Mouse (Mus musculus): ENCODE measurements around the gene Zfp941. TPM values are rescaled to one million over a fixed set of nuclear protein-coding genes. Genes with fewer than 3 reads are reported as not detected.

Zfp941 gene
- polyA plus RNA-seq, 2 experiments = 0.10 to 0.25 TPM

DNA sequence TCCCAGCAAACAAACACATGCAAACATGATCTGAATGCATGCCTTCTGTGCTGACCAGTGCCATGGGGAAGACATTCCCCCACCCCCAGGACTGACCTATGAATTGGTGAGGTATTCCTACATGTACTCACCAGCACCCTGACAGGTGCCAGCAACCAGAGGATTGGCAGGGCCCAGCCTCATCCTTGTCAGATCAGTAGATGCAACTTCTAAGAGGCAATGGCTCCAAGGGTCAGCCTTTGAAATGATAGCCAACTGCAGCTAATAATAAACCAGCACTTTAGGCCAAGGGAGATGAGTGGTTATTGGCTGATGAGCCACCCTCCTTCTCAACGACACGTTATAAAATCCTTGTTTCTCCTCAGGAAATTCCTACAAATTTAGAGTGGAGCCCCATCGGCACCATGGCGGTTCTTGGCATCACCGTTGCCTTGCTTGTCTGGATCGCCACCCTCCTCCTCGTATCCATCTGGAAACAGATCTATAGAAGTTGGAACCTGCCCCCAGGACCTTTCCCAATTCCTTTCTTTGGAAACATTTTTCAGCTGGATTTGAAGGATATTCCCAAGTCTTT lies 58.4 kb downstream of the Zfp941 start, which contains the start of gene Cyp2e1:
Gene Cyp2e1, plus strand, starts transcription at position 293 of the 574 bp plus-strand sequence.
- DNase-seq (ENCODE audit: low read depth in 3 of 3, low spot score in 3 of 3) (no peak), ATAC-seq (ENCODE audit: insufficient read depth) (no peak)
- H3K4me3 ChIP-seq (ENCODE audit: insufficient read depth in 1 of 2, low read depth in 2 of 2, low read length in 2 of 2) = no peak within 1 kb of the TSS
- H3K4me1 ChIP-seq (replicated peaks; ENCODE audit: control insufficient read depth in 2 of 2, insufficient read depth in 2 of 2, low read length in 1 of 2) = no peaks in the 10 kb centered on the region
- WGBS (ENCODE audit: insufficient replicate concordance) = 63% methylated on average over 7 of the region's 7 CpGs
- no peak within 1 kb of the TSS for H3K27ac ChIP-seq
- no peaks in the 10 kb centered on the region for H3K9me3 ChIP-seq (ENCODE audit: control insufficient read depth, low read length)
- TF ChIP-seq EP300 (IDR thresholded peaks at IDR 0.05; ENCODE audit: low read depth) (no peak), CTCF (IDR thresholded peaks at IDR 0.05; ENCODE audit: low read depth) (no peak)
- H3K9ac ChIP-seq (replicated peaks) = no peak within 1 kb of the TSS
- no peak within 1 kb of the TSS for H3K4me2 ChIP-seq (ENCODE audit: low read depth)
- no peaks in the 10 kb centered on the region for H3K27me3 ChIP-seq (ENCODE audit: control insufficient read depth, insufficient read depth, low read length)
- H3K36me3 ChIP-seq (replicated peaks; ENCODE audit: control insufficient read depth, insufficient read depth, low read depth) = no peaks in the 10 kb centered on the region

DNA sequence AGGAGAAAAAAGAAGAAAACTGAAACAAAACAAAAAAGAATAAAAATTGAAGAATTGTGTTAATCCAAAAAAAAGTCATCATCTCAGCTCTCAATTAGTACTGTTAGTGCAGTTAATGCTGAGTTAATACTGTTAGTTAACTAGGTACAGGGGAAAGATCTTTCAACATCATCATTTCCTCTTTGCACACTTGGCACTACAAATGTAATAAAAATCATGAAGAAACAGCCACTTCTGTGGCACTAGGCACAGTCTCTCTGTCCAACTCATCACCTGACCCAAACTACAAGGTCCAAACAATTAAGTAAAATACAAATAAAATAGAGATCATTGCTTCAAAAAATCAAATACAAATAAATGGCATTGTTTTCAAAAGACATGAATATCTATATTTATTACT lies 61.3 kb downstream of the Zfp941 start:
- no peaks in the 10 kb centered on the region for H3K9me3 ChIP-seq (ENCODE audit: control insufficient read depth, low read length)
- no peak overlapping the region for H3K4me2 ChIP-seq (ENCODE audit: low read depth)
- H3K4me1 ChIP-seq (replicated peaks; ENCODE audit: control insufficient read depth in 2 of 2, insufficient read depth in 2 of 2, low read length in 1 of 2) = peaks cover 0 to 3% of the 10 kb centered on the region in 2 experiments; a peak in 2 of 4 replicates
- H3K27ac ChIP-seq = no peak overlapping the region
- DNase-seq (ENCODE audit: low read depth in 3 of 3, low spot score in 3 of 3) (no peak), ATAC-seq (ENCODE audit: insufficient read depth) (no peak)
- no peak overlapping the region for H3K9ac ChIP-seq (replicated peaks)
- TF ChIP-seq CTCF (IDR thresholded peaks at IDR 0.05; ENCODE audit: low read depth) = no peak
- H3K4me3 ChIP-seq (ENCODE audit: insufficient read depth in 1 of 2, low read depth in 2 of 2, low read length in 2 of 2) = no peak overlapping the region
- no peaks in the 10 kb centered on the region for H3K36me3 ChIP-seq (replicated peaks; ENCODE audit: control insufficient read depth, insufficient read depth, low read depth)
- H3K27me3 ChIP-seq (ENCODE audit: control insufficient read depth, insufficient read depth, low read length) = no peaks in the 10 kb centered on the region

Other genes starting within 250 kb of the Zfp941 start
- not detected in 2 replicates for gene Olfr46, start 220.9 kb downstream of the Zfp941 start, polyA plus RNA-seq (2012; rRNA removed)
- not detected in 2 replicates for gene Olfr46, start 220.9 kb downstream of the Zfp941 start, polyA plus RNA-seq (2014; fragmentation: Nextera tagmentation; extraction: Ambion mirVana)
- not detected in 2 replicates for gene Olfr61, start 193.2 kb downstream of the Zfp941 start, polyA plus RNA-seq (2012; rRNA removed)
- gene Olfr61, start 193.2 kb downstream of the Zfp941 start, polyA plus RNA-seq (2014; fragmentation: Nextera tagmentation; extraction: Ambion mirVana) = not detected in 2 replicates
- not detected in 2 replicates for gene Olfr53, start 175.7 kb downstream of the Zfp941 start, polyA plus RNA-seq (2012; rRNA removed)
- gene Olfr53, start 175.7 kb downstream of the Zfp941 start, polyA plus RNA-seq (2014; fragmentation: Nextera tagmentation; extraction: Ambion mirVana) = not detected in 2 replicates
- gene Olfr539, start 162.2 kb downstream of the Zfp941 start, polyA plus RNA-seq (2012; rRNA removed) = not detected in 2 replicates
- not detected in 2 replicates for gene Olfr539, start 162.2 kb downstream of the Zfp941 start, polyA plus RNA-seq (2014; fragmentation: Nextera tagmentation; extraction: Ambion mirVana)
- not detected in 2 replicates for gene Olfr45, start 140.2 kb downstream of the Zfp941 start, polyA plus RNA-seq (2012; rRNA removed)
- gene Olfr45, start 140.2 kb downstream of the Zfp941 start, polyA plus RNA-seq (2014; fragmentation: Nextera tagmentation; extraction: Ambion mirVana) = not detected in 2 replicates
- gene Olfr541, start 124.9 kb downstream of the Zfp941 start, polyA plus RNA-seq (2012; rRNA removed) = not detected in 2 replicates
- gene Olfr541, start 124.9 kb downstream of the Zfp941 start, polyA plus RNA-seq (2014; fragmentation: Nextera tagmentation; extraction: Ambion mirVana) = not detected in 2 replicates
- gene Cyp2e1, start 58.4 kb downstream of the Zfp941 start, polyA plus RNA-seq (2012; rRNA removed) = 0.07 and 0.14 TPM in 2 replicates
- gene Cyp2e1, start 58.4 kb downstream of the Zfp941 start, polyA plus RNA-seq (2014; fragmentation: Nextera tagmentation; extraction: Ambion mirVana) = 0.17 and 0.18 TPM in 2 replicates
- gene Syce1, start 34.3 kb downstream of the Zfp941 start, polyA plus RNA-seq (2012; rRNA removed) = 0.08 and 0.09 TPM in 2 replicates
- not detected in 2 replicates for gene Syce1, start 34.3 kb downstream of the Zfp941 start, polyA plus RNA-seq (2014; fragmentation: Nextera tagmentation; extraction: Ambion mirVana)
- 8.3 and 9.1 TPM in 2 replicates for gene Urah, start 12.8 kb upstream of the Zfp941 start, polyA plus RNA-seq (2012; rRNA removed)
- gene Urah, start 12.8 kb upstream of the Zfp941 start, polyA plus RNA-seq (2014; fragmentation: Nextera tagmentation; extraction: Ambion mirVana) = 19.3 and 22.8 TPM in 2 replicates
- not detected in 2 replicates for gene Scgb1c1, start 23.4 kb upstream of the Zfp941 start, polyA plus RNA-seq (2012; rRNA removed)
- gene Scgb1c1, start 23.4 kb upstream of the Zfp941 start, polyA plus RNA-seq (2014; fragmentation: Nextera tagmentation; extraction: Ambion mirVana) = not detected in 2 replicates
- gene Odf3, start 25.6 kb upstream of the Zfp941 start, polyA plus RNA-seq (2012; rRNA removed) = not detected in 2 replicates
- not detected in 2 replicates for gene Odf3, start 25.6 kb upstream of the Zfp941 start, polyA plus RNA-seq (2014; fragmentation: Nextera tagmentation; extraction: Ambion mirVana)
- gene Gm45785, start 34.2 kb upstream of the Zfp941 start, polyA plus RNA-seq (2012; rRNA removed) = not detected in 2 replicates
- gene Gm45785, start 34.2 kb upstream of the Zfp941 start, polyA plus RNA-seq (2014; fragmentation: Nextera tagmentation; extraction: Ambion mirVana) = not detected in 2 replicates
- 14.4 and 17.9 TPM in 2 replicates for gene Ric8a, start 34.8 kb upstream of the Zfp941 start, polyA plus RNA-seq (2012; rRNA removed)
- gene Ric8a, start 34.8 kb upstream of the Zfp941 start, polyA plus RNA-seq (2014; fragmentation: Nextera tagmentation; extraction: Ambion mirVana) = 19.1 and 19.7 TPM in 2 replicates
- gene Bet1l, start 35.4 kb upstream of the Zfp941 start, polyA plus RNA-seq (2012; rRNA removed) = 8.3 and 11.6 TPM in 2 replicates
- 20.6 and 21.1 TPM in 2 replicates for gene Bet1l, start 35.4 kb upstream of the Zfp941 start, polyA plus RNA-seq (2014; fragmentation: Nextera tagmentation; extraction: Ambion mirVana)
- 39.8 and 50.8 TPM in 2 replicates for gene Psmd13, start 59.8 kb upstream of the Zfp941 start, polyA plus RNA-seq (2012; rRNA removed)
- gene Psmd13, start 59.8 kb upstream of the Zfp941 start, polyA plus RNA-seq (2014; fragmentation: Nextera tagmentation; extraction: Ambion mirVana) = 90.5 and 92.6 TPM in 2 replicates
- gene Sirt3, start 60.1 kb upstream of the Zfp941 start, polyA plus RNA-seq (2012; rRNA removed) = 13.7 and 14.0 TPM in 2 replicates
- gene Sirt3, start 60.1 kb upstream of the Zfp941 start, polyA plus RNA-seq (2014; fragmentation: Nextera tagmentation; extraction: Ambion mirVana) = 14.4 and 14.7 TPM in 2 replicates
- not detected in 2 replicates for gene Cox8b, start 78.3 kb upstream of the Zfp941 start, polyA plus RNA-seq (2012; rRNA removed)
- not detected in 2 replicates for gene Cox8b, start 78.3 kb upstream of the Zfp941 start, polyA plus RNA-seq (2014; fragmentation: Nextera tagmentation; extraction: Ambion mirVana)
- 6.3 and 6.5 TPM in 2 replicates for gene Nlrp6, start 98.7 kb upstream of the Zfp941 start, polyA plus RNA-seq (2012; rRNA removed)
- gene Nlrp6, start 98.7 kb upstream of the Zfp941 start, polyA plus RNA-seq (2014; fragmentation: Nextera tagmentation; extraction: Ambion mirVana) = 2.6 and 3.2 TPM in 2 replicates
- 7.2 TPM in 2 replicates for gene Pgghg, start 119.2 kb upstream of the Zfp941 start, polyA plus RNA-seq (2012; rRNA removed)
- 4.5 and 4.9 TPM in 2 replicates for gene Pgghg, start 119.2 kb upstream of the Zfp941 start, polyA plus RNA-seq (2014; fragmentation: Nextera tagmentation; extraction: Ambion mirVana)
- 0.17 and 0.33 TPM in 2 replicates for gene Ifitm5, start 128.1 kb upstream of the Zfp941 start, polyA plus RNA-seq (2012; rRNA removed)
- gene Ifitm5, start 128.1 kb upstream of the Zfp941 start, polyA plus RNA-seq (2014; fragmentation: Nextera tagmentation; extraction: Ambion mirVana) = 0.30 and 0.32 TPM in 2 replicates
- not detected in 2 replicates for gene Gm45717, start 133.8 kb upstream of the Zfp941 start, polyA plus RNA-seq (2012; rRNA removed)
- not detected in 2 replicates for gene Gm45717, start 133.8 kb upstream of the Zfp941 start, polyA plus RNA-seq (2014; fragmentation: Nextera tagmentation; extraction: Ambion mirVana)
- 217 and 258 TPM in 2 replicates for gene Ifitm2, start 133.8 kb upstream of the Zfp941 start, polyA plus RNA-seq (2012; rRNA removed)
- gene Ifitm2, start 133.8 kb upstream of the Zfp941 start, polyA plus RNA-seq (2014; fragmentation: Nextera tagmentation; extraction: Ambion mirVana) = 405 and 432 TPM in 2 replicates
- 34.2 and 35.7 TPM in 2 replicates for gene Ifitm1, start 145.0 kb upstream of the Zfp941 start, polyA plus RNA-seq (2012; rRNA removed)
- gene Ifitm1, start 145.0 kb upstream of the Zfp941 start, polyA plus RNA-seq (2014; fragmentation: Nextera tagmentation; extraction: Ambion mirVana) = 20.2 and 30.9 TPM in 2 replicates
- gene Ifitm3, start 188.6 kb upstream of the Zfp941 start, polyA plus RNA-seq (2012; rRNA removed) = 27.8 and 30.8 TPM in 2 replicates
- gene Ifitm3, start 188.6 kb upstream of the Zfp941 start, polyA plus RNA-seq (2014; fragmentation: Nextera tagmentation; extraction: Ambion mirVana) = 61.5 and 73.5 TPM in 2 replicates
- gene Ifitm6, start 195.7 kb upstream of the Zfp941 start, polyA plus RNA-seq (2012; rRNA removed) = 8.3 and 9.2 TPM in 2 replicates
- 6.0 and 9.6 TPM in 2 replicates for gene Ifitm6, start 195.7 kb upstream of the Zfp941 start, polyA plus RNA-seq (2014; fragmentation: Nextera tagmentation; extraction: Ambion mirVana)
- not detected in 2 replicates for gene Gm17387, start 207.0 kb upstream of the Zfp941 start, polyA plus RNA-seq (2012; rRNA removed)
- not detected in 2 replicates for gene Gm17387, start 207.0 kb upstream of the Zfp941 start, polyA plus RNA-seq (2014; fragmentation: Nextera tagmentation; extraction: Ambion mirVana)
- 0.64 and 0.84 TPM in 2 replicates for gene B4galnt4, start 238.9 kb upstream of the Zfp941 start, polyA plus RNA-seq (2012; rRNA removed)
- gene B4galnt4, start 238.9 kb upstream of the Zfp941 start, polyA plus RNA-seq (2014; fragmentation: Nextera tagmentation; extraction: Ambion mirVana) = 0.39 and 0.68 TPM in 2 replicates

All from liver, embryonic 14.5 days (tissue).